Mouse (Mus musculus) embryonic facial prominence, embryonic 13.5 days (tissue): Measurements from ENCODE around the gene Fam151a. TPM values are rescaled to one million over a fixed set of nuclear protein-coding genes. Genes with fewer than 3 reads are reported as not detected.

ENCODE experiments used
- ATAC-seq: fragments of 200-750 bp; cut with Nextera tagmentation; 2 replicates; pipeline ENCODE4 v1.8.0; 2017; ENCODE audit warnings: low read depth; ENCODE audit not compliant: insufficient number of reproducible peaks, insufficient read depth, low FRiP score, low TSS enrichment
- H3K27ac ChIP-seq: fragments of 300-500 bp; sonication (generic); 2 replicates; pipeline ENCODE4 v1.5.1; 2015; ENCODE audit warnings: moderate library complexity, mild to moderate bottlenecking, inconsistent platforms
- H3K27me3 ChIP-seq: fragments of 300-500 bp; sonication (generic); 2 replicates; pipeline ENCODE4 v1.6.1; 2015; ENCODE audit warnings: mild to moderate bottlenecking, inconsistent platforms
- H3K36me3 ChIP-seq: fragments of 300-500 bp; sonication (generic); 2 replicates; pipeline ENCODE4 v1.6.1; 2015; ENCODE audit warnings: mild to moderate bottlenecking, inconsistent platforms
- H3K4me1 ChIP-seq: fragments of 300-500 bp; sonication (generic); 2 replicates; pipeline ENCODE4 v1.6.1; 2015; ENCODE audit warnings: inconsistent platforms
- H3K4me2 ChIP-seq: fragments of 300-500 bp; sonication (generic); 2 replicates; pipeline ENCODE4 v1.6.1; 2015; ENCODE audit warnings: moderate library complexity, mild to moderate bottlenecking, inconsistent platforms
- H3K4me3 ChIP-seq: fragments of 300-500 bp; sonication (generic); 2 replicates; pipeline ENCODE4 v1.5.1; 2015; ENCODE audit warnings: mild to moderate bottlenecking, inconsistent platforms
- H3K9ac ChIP-seq: fragments of 300-500 bp; sonication (generic); 2 replicates; pipeline ENCODE4 v1.6.1; 2015; ENCODE audit warnings: mild to moderate bottlenecking, inconsistent platforms
- H3K9me3 ChIP-seq: fragments of 300-500 bp; sonication (generic); 2 replicates; pipeline ENCODE4 v1.6.1; 2016; ENCODE audit warnings: inconsistent platforms
- WGBS: fragments of 180-500 bp; shearing (Covaris S2); methylation state at CpG from one replicate; pipeline ENCODE4 v1.1.7; 2015; ENCODE audit warnings: mixed read lengths; 5-methylcytosine and 5-hydroxymethylcytosine counted together
- polyA plus RNA-seq: library from polyadenylated mRNA; unstranded; fragments of >200 nt; fragmentation: Nextera tagmentation; extraction: Ambion mirVana; gene quantifications from 2 replicates; pipeline ENCODE4 v1.2.1, GENCODE M21; 2015

Gene Fam151a
- polyA plus RNA-seq = 0.32 TPM in 1 of 2 replicates, not detected in the other

- no peaks in the 10 kb centered on the region for H3K36me3 ChIP-seq
- H3K4me1 ChIP-seq = no peaks in the 10 kb centered on the region
- WGBS = 30% methylated on average over 4 of the region's 4 CpGs
- H3K27me3 ChIP-seq = no peaks in the 10 kb centered on the region
- no peak within 1 kb of the TSS for H3K4me3 ChIP-seq
- no peaks in the 10 kb centered on the region for H3K9me3 ChIP-seq
- ATAC-seq = no peak
- no peak within 1 kb of the TSS for H3K27ac ChIP-seq
- no peak within 1 kb of the TSS for H3K4me2 ChIP-seq
- H3K9ac ChIP-seq = 0 out of 2 replicates have a peak within 1 kb of the TSS, but pooled peaks have one; percentile 27
These were observed at the start of gene Fam151a for GRCm38 (mm10) chr4:106733636-106734035. Gene Fam151a, plus strand, starts transcription at chr4:106733889.

GRCm38 (mm10) chr4:106688636-106689296 lies 44.9 kb upstream of the Fam151a start:
- H3K9ac ChIP-seq = no peak overlapping the region

GRCm38 (mm10) chr4:106693841-106694430 lies 39.8 kb upstream of the Fam151a start:
- 0 out of 2 replicates have a peak, but pooled peaks cover 8% of the 10 kb centered on the region for H3K27me3 ChIP-seq
- no peak overlapping the region for H3K4me3 ChIP-seq
- 79% methylated on average over 15 of the region's 15 CpGs for WGBS
- H3K4me2 ChIP-seq = no peak overlapping the region
- H3K9ac ChIP-seq = no peak overlapping the region
- H3K27ac ChIP-seq = no peak overlapping the region
- no peaks in the 10 kb centered on the region for H3K4me1 ChIP-seq
- no peaks in the 10 kb centered on the region for H3K9me3 ChIP-seq
- H3K36me3 ChIP-seq = no peaks in the 10 kb centered on the region
- no peak for ATAC-seq

More at GRCm38 (mm10) chr4:106688636-106689296, 44.9 kb upstream of the Fam151a start:
- H3K27me3 ChIP-seq = no peaks in the 10 kb centered on the region
- H3K9me3 ChIP-seq = no peaks in the 10 kb centered on the region
- H3K4me3 ChIP-seq = no peak overlapping the region
- no peak overlapping the region for H3K27ac ChIP-seq
- no peaks in the 10 kb centered on the region for H3K4me1 ChIP-seq
- H3K36me3 ChIP-seq = no peaks in the 10 kb centered on the region
- ATAC-seq = no peak
- H3K4me2 ChIP-seq = no peak overlapping the region
- 54% methylated on average over 3 of the region's 3 CpGs for WGBS

GRCm38 (mm10) chr4:106699989-106700388 lies 33.7 kb upstream of the Fam151a start:
- Histone ChIP-seq H3K27me3 (0 out of 2 replicates have a peak, but pooled peaks cover 1% of the 10 kb centered on the region), H3K36me3 (no peaks in the 10 kb centered on the region), H3K4me2 (peak overlapping the region; percentile 33; the same call in 1 of the 2 replicates), H3K9ac (no peak overlapping the region), H3K4me1 (peaks cover 22% of the 10 kb centered on the region), H3K9me3 (no peaks in the 10 kb centered on the region), H3K4me3 (no peak overlapping the region), H3K27ac (no peak overlapping the region)
- WGBS = 15% methylated on average over 9 of the region's 9 CpGs
- ATAC-seq = no peak

DNA sequence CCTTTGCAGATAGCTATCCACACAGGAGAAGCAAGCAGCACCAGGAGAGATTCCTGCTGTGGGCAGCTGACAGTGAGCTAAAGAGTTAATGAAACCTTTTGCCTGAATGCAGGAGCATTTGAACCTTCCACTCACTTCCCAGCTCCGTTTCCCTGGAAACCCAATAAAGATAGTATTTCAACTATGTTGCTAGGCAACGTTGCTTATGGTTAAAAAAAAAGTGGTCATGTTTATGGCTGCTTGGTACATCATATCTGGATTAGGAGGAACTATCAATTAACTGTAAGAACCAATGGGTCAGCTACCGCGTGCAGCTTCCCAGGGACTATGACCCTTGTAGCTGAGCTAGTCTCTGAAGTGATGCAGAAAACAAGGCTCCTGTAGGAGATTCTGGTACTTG lies 32.9 kb upstream of the Fam151a start:
- no peaks in the 10 kb centered on the region for H3K27me3 ChIP-seq
- H3K36me3 ChIP-seq = no peaks in the 10 kb centered on the region
- no peaks in the 10 kb centered on the region for H3K9me3 ChIP-seq
- no peak overlapping the region for H3K9ac ChIP-seq
- H3K4me3 ChIP-seq = no peak overlapping the region
- no peak for ATAC-seq
- H3K27ac ChIP-seq = no peak overlapping the region
- WGBS = 27% methylated on average over 4 of the region's 4 CpGs
- H3K4me2 ChIP-seq = no peak overlapping the region
- H3K4me1 ChIP-seq = peaks cover 28% of the 10 kb centered on the region

DNA sequence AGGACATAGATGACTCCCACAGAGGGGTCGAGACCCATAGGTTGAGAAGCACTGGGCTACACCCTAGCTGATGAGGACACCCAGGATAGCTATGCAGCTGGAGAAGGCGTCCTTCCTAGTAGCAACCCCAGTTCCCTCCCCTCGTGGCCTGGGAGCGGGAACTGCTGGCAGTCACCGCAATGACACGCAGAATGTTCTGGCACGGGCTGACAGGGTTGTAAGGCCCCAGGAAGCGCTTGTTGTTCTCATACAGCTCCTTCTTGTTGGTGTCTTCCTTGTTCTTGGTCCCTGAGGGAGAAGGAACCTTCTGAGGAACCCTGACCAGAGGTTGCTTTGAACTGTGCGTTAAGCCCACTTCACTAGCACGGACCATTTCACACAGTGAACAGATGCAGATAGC lies 29.7 kb upstream of the Fam151a start:
- ATAC-seq = no peak
- Histone ChIP-seq H3K27ac (no peak overlapping the region), H3K27me3 (no peaks in the 10 kb centered on the region), H3K4me1 (peaks cover 42% of the 10 kb centered on the region), H3K36me3 (no peaks in the 10 kb centered on the region), H3K9me3 (no peaks in the 10 kb centered on the region), H3K9ac (no peak overlapping the region), H3K4me3 (no peak overlapping the region), H3K4me2 (no peak overlapping the region)
- WGBS = 82% methylated on average over 10 of the region's 10 CpGs

- ATAC-seq = no peak
- H3K4me1 ChIP-seq = peaks cover 42% of the 10 kb centered on the region
- H3K9me3 ChIP-seq = no peaks in the 10 kb centered on the region
- WGBS = 59% methylated on average over 11 of the region's 11 CpGs
- H3K27me3 ChIP-seq = no peaks in the 10 kb centered on the region
- H3K9ac ChIP-seq = no peak overlapping the region
- H3K36me3 ChIP-seq = no peaks in the 10 kb centered on the region
- no peak overlapping the region for H3K4me2 ChIP-seq
- no peak overlapping the region for H3K4me3 ChIP-seq
- H3K27ac ChIP-seq = no peak overlapping the region
These were observed 29.3 kb upstream of the Fam151a start for GRCm38 (mm10) chr4:106704416-106704815.

- H3K4me3 ChIP-seq = no peak overlapping the region
- no peaks in the 10 kb centered on the region for H3K9me3 ChIP-seq
- H3K4me2 ChIP-seq = no peak overlapping the region
- no peaks in the 10 kb centered on the region for H3K27me3 ChIP-seq
- H3K9ac ChIP-seq = no peak overlapping the region
- peaks cover 37% of the 10 kb centered on the region for H3K4me1 ChIP-seq
- no peak for ATAC-seq
- H3K27ac ChIP-seq = no peak overlapping the region
- no peaks in the 10 kb centered on the region for H3K36me3 ChIP-seq
- WGBS = 57% methylated on average over 8 of the region's 8 CpGs
These were observed 28.5 kb upstream of the Fam151a start for GRCm38 (mm10) chr4:106705096-106705665.

GRCm38 (mm10) chr4:106707957-106708356 lies 25.7 kb upstream of the Fam151a start:
- no peaks in the 10 kb centered on the region for H3K9me3 ChIP-seq
- ATAC-seq = no peak
- peak overlapping the region; percentile 45 for H3K4me2 ChIP-seq
- H3K4me3 ChIP-seq = peak overlapping the region; percentile 18; the same call in 1 of the 2 replicates
- no peaks in the 10 kb centered on the region for H3K36me3 ChIP-seq
- 37% methylated on average over 5 of the region's 5 CpGs for WGBS
- no peak overlapping the region for H3K9ac ChIP-seq
- no peak overlapping the region for H3K27ac ChIP-seq
- no peaks in the 10 kb centered on the region for H3K27me3 ChIP-seq
- H3K4me1 ChIP-seq = peaks cover 25% of the 10 kb centered on the region; the same call in 1 of the 2 replicates

- peak overlapping the region; percentile 18; the same call in 1 of the 2 replicates for H3K4me3 ChIP-seq
- 0 out of 2 replicates have a peak overlapping the region, but pooled peaks have one; percentile 4 for H3K9ac ChIP-seq
- no peak overlapping the region for H3K27ac ChIP-seq
- peak overlapping the region; percentile 45 for H3K4me2 ChIP-seq
- no peaks in the 10 kb centered on the region for H3K27me3 ChIP-seq
- no peaks in the 10 kb centered on the region for H3K36me3 ChIP-seq
- H3K9me3 ChIP-seq = no peaks in the 10 kb centered on the region
- peaks cover 25% of the 10 kb centered on the region; the same call in 1 of the 2 replicates for H3K4me1 ChIP-seq
- 0% methylated on average over 8 of the region's 8 CpGs for WGBS
- no peak for ATAC-seq
These were observed 25.3 kb upstream of the Fam151a start for GRCm38 (mm10) chr4:106708408-106708807.

GRCm38 (mm10) chr4:106713622-106714021 lies 20.1 kb upstream of the Fam151a start:
- no peak overlapping the region for H3K9ac ChIP-seq
- no peaks in the 10 kb centered on the region for H3K4me1 ChIP-seq
- H3K27me3 ChIP-seq = no peaks in the 10 kb centered on the region
- no peak overlapping the region for H3K4me3 ChIP-seq
- H3K27ac ChIP-seq = no peak overlapping the region
- no peaks in the 10 kb centered on the region for H3K36me3 ChIP-seq
- no peak overlapping the region for H3K4me2 ChIP-seq
- 89% methylated on average over 6 of the region's 6 CpGs for WGBS
- no peak for ATAC-seq
- no peaks in the 10 kb centered on the region for H3K9me3 ChIP-seq

- WGBS = 86% methylated on average over 4 of the region's 4 CpGs
- no peak overlapping the region for H3K9ac ChIP-seq
- H3K9me3 ChIP-seq = no peaks in the 10 kb centered on the region
- H3K27ac ChIP-seq = no peak overlapping the region
- H3K4me1 ChIP-seq = no peaks in the 10 kb centered on the region
- H3K27me3 ChIP-seq = no peaks in the 10 kb centered on the region
- no peak overlapping the region for H3K4me3 ChIP-seq
- no peak overlapping the region for H3K4me2 ChIP-seq
- no peak for ATAC-seq
- H3K36me3 ChIP-seq = no peaks in the 10 kb centered on the region
These were observed 13.1 kb upstream of the Fam151a start for GRCm38 (mm10) chr4:106720631-106721030.
